Mouse (Mus musculus): ENCODE results near the gene Cd59a.

GRCm38 (mm10) chr2:104145983-104146382 is 50.4 kb downstream of the Cd59a start:
- TF ChIP-seq CTCF (conservative IDR thresholded peaks at IDR 0.05; ENCODE audit: insufficient read depth, insufficient read length, low read depth, low read length) (no peak), POLR2A (IDR thresholded peaks at IDR 0.05; ENCODE audit: low read depth, low read length) (no peak)
